Mouse (Mus musculus): ENCODE data around the gene Xylt1. TPM values are rescaled to one million over a fixed set of nuclear protein-coding genes. Genes with fewer than 3 reads are reported as not detected.

Xylt1 gene
- total RNA-seq, 2 experiments from 2014 or later: 54.7 to 66.3 TPM

- DNase-seq (ENCODE audit: low spot score in 2 of 2): no peak
Measured at GRCm38 (mm10) chr7:117478937-117479336, 98.2 kb downstream of the Xylt1 start.

- no peak for DNase-seq (ENCODE audit: low spot score in 2 of 2)
Measured at GRCm38 (mm10) chr7:117480831-117481230, 100.1 kb downstream of the Xylt1 start.

GRCm38 (mm10) chr7:117481404-117481803 is 100.6 kb downstream of the Xylt1 start:
- DNase-seq (ENCODE audit: low spot score in 2 of 2): no peak

- DNase-seq (ENCODE audit: low spot score in 2 of 2): no peak
Measured at GRCm38 (mm10) chr7:117482701-117483100, 101.9 kb downstream of the Xylt1 start.

GRCm38 (mm10) chr7:117484589-117484988 is 103.8 kb downstream of the Xylt1 start:
- DNase-seq (ENCODE audit: low spot score in 2 of 2): no peak

GRCm38 (mm10) chr7:117484989-117485536 is 104.3 kb downstream of the Xylt1 start:
- DNase-seq (ENCODE audit: low spot score in 2 of 2): no peak

GRCm38 (mm10) chr7:117486425-117487172 is 105.8 kb downstream of the Xylt1 start:
- DNase-seq (ENCODE audit: low spot score in 2 of 2): no peak

GRCm38 (mm10) chr7:117487173-117487490 is 106.4 kb downstream of the Xylt1 start:
- no peak for DNase-seq (ENCODE audit: low spot score in 2 of 2)

GRCm38 (mm10) chr7:117489973-117490372 is 109.2 kb downstream of the Xylt1 start:
- DNase-seq (ENCODE audit: low spot score in 2 of 2): no peak

- no peak for DNase-seq (ENCODE audit: low spot score in 2 of 2)
Measured at GRCm38 (mm10) chr7:117490500-117491205, 109.9 kb downstream of the Xylt1 start.

GRCm38 (mm10) chr7:117491495-117491894 is 110.7 kb downstream of the Xylt1 start:
- DNase-seq (ENCODE audit: low spot score in 2 of 2): no peak

GRCm38 (mm10) chr7:117494210-117494609 is 113.4 kb downstream of the Xylt1 start:
- DNase-seq (ENCODE audit: low spot score in 2 of 2): no peak

- peak in 1 of 2 experiments; percentile 35 for DNase-seq (ENCODE audit: low spot score in 2 of 2)
Measured at GRCm38 (mm10) chr7:117494618-117495310, 114.0 kb downstream of the Xylt1 start.

- peak in 1 of 2 experiments; percentile 38 for DNase-seq (ENCODE audit: low spot score in 2 of 2)
Measured at GRCm38 (mm10) chr7:117495751-117496150, 115.0 kb downstream of the Xylt1 start.

GRCm38 (mm10) chr7:117498173-117498572 is 117.4 kb downstream of the Xylt1 start:
- no peak for DNase-seq (ENCODE audit: low spot score in 2 of 2)

GRCm38 (mm10) chr7:117501355-117502181 is 120.8 kb downstream of the Xylt1 start:
- DNase-seq (ENCODE audit: low spot score in 2 of 2): peak in 1 of 2 experiments; percentile 29

- no peak for DNase-seq (ENCODE audit: low spot score in 2 of 2)
Measured at GRCm38 (mm10) chr7:117502415-117502814, 121.6 kb downstream of the Xylt1 start.

GRCm38 (mm10) chr7:117503714-117504113 is 122.9 kb downstream of the Xylt1 start:
- DNase-seq (ENCODE audit: low spot score in 2 of 2): no peak

- no peak for DNase-seq (ENCODE audit: low spot score in 2 of 2)
Measured at GRCm38 (mm10) chr7:117505791-117506190, 125.0 kb downstream of the Xylt1 start.

GRCm38 (mm10) chr7:117507351-117507750 is 126.6 kb downstream of the Xylt1 start:
- DNase-seq (ENCODE audit: low spot score in 2 of 2): no peak

GRCm38 (mm10) chr7:117508090-117508489 is 127.3 kb downstream of the Xylt1 start:
- DNase-seq (ENCODE audit: low spot score in 2 of 2): no peak
